Mouse (Mus musculus): ENCODE measurements around the gene Cisd1.
"Not testable (repeated sequence)": the region's sequence is repeated elsewhere in the genome, so short reads cannot be mapped to it uniquely, and the experiment has no call there.

The Cisd1 gene

DNA sequence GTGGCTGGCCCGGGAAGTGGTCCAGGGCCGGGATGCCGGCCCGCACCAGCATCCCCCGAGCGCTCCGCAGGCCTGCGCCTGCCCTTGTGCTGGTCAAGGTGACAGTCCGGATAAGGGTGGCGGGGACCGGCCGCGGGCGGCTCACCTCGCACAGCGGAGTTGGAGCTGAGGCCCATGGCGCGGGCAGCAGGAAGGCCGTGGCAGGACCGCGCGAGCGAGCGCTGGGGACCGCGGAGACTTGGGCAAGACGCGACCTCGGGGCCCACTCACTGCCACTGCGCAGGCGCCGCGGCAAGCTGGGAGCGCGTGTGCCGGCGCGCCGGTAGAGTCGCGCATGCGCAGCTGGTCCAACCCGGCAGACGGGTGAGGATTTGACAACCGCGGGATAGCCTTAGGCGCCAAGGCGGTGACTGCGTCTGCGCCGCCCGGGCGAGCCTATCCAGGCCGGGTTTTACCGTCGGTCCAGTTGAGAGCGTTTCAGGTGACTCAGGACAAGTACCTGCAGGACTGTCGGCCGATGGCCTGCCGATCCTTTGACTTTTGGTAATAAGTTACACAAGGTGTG is at the start of gene Cisd1:
TSS of gene Cisd1 (minus strand) at position 376 of the 565 bp plus-strand sequence.
- peak; percentile 96 for DNase-seq (ENCODE audit: low read depth)

DNA sequence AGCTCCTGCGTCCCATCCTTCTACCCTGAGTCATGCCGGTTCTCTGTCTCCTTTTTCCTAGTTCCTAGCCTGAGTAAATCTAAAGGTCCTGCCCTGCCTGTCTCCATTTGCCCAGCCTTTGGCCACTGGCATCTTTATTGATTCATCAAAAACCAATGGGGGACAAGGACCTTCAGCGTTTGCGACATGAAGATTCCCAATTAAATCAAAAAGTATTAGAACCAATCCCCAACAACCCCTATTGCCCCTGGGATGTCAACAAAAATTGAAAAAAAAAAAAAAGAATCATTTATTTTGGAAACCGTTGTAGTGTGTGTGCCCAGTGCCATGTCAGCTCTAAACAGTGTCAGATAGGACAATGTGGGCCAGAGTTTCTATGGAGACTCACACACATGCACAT is 44.6 kb upstream of the Cisd1 start:
- no peak for DNase-seq (ENCODE audit: low read depth)

- no peak for DNase-seq (ENCODE audit: low read depth)
Measured at GRCm38 (mm10) chr10:71384159-71385044, 39.6 kb upstream of the Cisd1 start.

- not testable (repeated sequence) for DNase-seq (ENCODE audit: low read depth)
Measured at GRCm38 (mm10) chr10:71383552-71383924, 38.8 kb upstream of the Cisd1 start.

- no peak for DNase-seq (ENCODE audit: low read depth)
Measured at GRCm38 (mm10) chr10:71382858-71383551, 38.3 kb upstream of the Cisd1 start.

DNA sequence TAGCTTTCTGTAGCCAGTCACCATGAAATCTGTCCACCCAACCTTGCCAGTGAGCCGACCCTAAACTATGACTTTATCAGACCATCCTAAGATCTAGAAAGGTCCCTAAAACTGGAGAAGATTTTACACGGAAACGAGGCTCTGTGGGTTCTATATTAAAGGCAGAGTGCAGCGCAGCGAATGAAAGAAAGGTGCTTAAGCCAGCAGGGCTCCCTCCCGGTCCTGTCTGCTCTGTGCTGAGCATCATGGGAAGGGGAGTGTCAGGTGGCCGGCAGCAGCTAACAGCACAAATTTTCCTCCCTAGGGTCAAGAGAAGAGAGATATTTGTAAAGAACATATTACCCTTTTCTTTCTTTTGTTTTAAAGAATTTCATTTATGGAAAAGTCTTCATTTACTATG is 37.4 kb upstream of the Cisd1 start:
- no peak for DNase-seq (ENCODE audit: low read depth)

GRCm38 (mm10) chr10:71381471-71382033 is 36.8 kb upstream of the Cisd1 start:
- no peak for DNase-seq (ENCODE audit: low read depth)

GRCm38 (mm10) chr10:71380406-71380805 is 35.7 kb upstream of the Cisd1 start:
- no peak for DNase-seq (ENCODE audit: low read depth)

DNA sequence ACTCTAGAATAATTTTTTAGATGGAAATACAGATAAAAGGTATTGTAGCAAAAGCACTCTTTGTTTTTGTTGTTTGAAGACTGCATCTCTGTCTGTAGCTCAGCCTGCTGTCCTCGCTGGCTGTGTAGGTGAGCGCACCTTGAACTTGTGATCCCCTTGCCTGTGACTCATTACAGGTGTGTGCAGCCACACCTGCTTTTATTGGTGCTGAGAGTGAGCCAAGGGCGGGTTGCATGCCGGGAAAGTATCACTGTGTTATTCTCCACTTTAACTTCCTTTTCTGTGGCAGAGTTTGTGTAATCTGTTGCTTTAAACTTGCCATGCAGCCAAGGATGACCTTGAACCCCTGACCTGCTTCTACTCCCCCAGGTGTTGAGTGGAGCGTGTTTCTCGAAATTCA is 31.3 kb upstream of the Cisd1 start:
- DNase-seq (ENCODE audit: low read depth), result no peak

GRCm38 (mm10) chr10:71373706-71374105 is 29.0 kb upstream of the Cisd1 start:
- no peak for DNase-seq (ENCODE audit: low read depth)

- DNase-seq (ENCODE audit: low read depth), result no peak
Measured at GRCm38 (mm10) chr10:71371881-71372280, 27.1 kb upstream of the Cisd1 start.

DNA sequence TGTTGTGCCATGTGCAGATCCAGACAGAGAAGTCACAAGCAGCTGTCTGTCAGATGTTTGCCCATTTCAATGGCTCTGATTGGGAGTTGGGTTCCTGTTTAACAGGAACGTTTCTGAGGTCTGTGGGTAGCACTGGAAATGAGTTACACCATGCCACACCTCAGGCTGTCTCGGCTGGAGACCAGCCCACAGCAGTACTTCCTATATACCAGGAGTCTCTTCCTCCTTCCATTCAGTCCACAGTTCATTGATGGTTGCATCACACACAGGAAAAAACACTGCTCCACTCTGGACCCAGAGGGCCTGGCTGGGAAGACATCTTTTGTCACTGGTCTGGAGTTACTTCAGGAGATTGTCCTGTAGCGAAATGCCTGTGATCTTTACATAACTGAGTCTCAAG is 24.7 kb upstream of the Cisd1 start:
- no peak for DNase-seq (ENCODE audit: low read depth)

GRCm38 (mm10) chr10:71368128-71368940 is 23.6 kb upstream of the Cisd1 start:
- no peak for DNase-seq (ENCODE audit: low read depth)

DNA sequence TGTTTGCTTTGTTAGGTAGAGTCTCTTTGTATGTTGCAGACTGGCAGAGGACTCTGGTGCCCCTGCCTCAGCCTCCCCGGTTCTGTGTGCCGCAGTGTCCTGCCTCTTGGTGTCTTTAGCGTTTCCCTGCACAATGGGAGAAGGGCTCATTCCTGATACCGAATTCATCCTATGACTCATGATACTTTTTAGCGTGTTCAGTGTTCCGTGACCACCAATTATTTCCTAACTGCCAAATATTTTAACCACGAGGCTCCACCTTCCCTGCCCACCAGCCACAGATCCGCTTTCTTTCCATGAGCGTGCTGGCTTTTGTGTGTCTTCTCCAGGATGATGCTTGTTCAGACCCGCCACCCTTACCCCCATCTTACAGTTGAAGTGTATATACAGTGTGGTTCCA is 19.1 kb upstream of the Cisd1 start:
- DNase-seq (ENCODE audit: low read depth), result no peak

DNA sequence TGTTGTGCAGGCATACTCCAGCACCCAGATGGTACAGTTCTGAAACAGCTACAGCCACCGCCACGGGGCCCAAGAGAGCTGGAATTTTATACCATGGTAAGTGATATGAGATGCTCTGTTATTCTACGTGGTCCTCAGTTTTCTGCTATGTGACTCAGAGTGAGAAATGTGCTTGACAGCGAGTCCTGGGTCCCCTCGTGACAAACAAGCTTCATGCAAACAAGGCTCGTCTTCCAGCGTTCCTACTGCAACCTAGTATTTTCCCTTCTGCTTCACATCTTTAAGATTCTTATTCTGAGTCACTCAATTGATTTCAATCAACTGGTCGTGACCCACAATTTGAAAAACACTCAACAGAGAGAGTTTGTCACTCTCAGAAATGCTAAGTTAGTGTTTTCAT is 18.7 kb upstream of the Cisd1 start:
- DNase-seq (ENCODE audit: low read depth), result peak; percentile 69

- peak; percentile 74 for DNase-seq (ENCODE audit: low read depth)
Measured at GRCm38 (mm10) chr10:71361836-71362562, 17.2 kb upstream of the Cisd1 start.

DNA sequence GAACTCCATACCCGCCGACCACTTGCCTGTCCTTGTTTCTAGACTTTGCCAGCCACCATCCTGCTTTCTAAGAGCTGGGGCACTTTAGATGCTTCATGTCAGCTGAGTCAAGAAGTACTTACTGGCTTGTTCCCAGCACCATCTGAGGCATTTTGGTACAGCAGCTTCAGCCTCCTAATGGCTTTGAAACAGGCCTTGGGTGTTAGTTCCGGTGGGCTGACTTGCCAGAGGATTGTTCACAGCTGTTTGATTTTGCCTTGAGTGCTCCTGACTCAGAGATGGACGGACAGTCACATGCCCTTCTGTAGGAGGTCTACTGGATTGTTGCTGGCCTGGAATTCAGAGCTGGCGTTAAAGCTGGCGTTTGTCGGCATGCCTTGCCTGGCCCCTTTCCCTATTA is 16.3 kb upstream of the Cisd1 start:
- no peak for DNase-seq (ENCODE audit: low read depth)

GRCm38 (mm10) chr10:71354947-71355346 is 10.2 kb upstream of the Cisd1 start:
- DNase-seq (ENCODE audit: low read depth), result no peak

DNA sequence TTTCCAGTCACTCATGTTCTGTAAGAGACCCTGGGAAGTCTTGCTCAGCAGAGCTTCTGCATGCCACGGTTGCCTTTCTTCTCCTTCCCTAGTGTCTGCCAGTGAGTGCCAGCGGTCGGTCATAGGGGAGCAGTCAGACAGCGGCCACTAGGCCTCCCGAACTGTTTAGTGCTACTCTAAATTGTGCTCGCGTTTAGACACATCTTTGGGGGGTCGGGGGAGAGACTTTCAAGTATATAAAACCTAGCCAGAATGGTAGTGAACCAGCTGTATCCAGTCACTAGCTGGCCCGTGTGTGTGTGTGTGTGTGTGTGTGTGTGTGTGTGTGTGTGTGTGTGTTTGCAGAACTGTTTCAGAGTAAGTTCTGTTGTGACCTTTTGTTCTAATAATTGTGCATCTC is 9.1 kb upstream of the Cisd1 start:
- DNase-seq (ENCODE audit: low read depth), result no peak

GRCm38 (mm10) chr10:71351301-71351700 is 6.5 kb upstream of the Cisd1 start:
- no peak for DNase-seq (ENCODE audit: low read depth)

GRCm38 (mm10) chr10:71349290-71349689 is 4.5 kb upstream of the Cisd1 start:
- no peak for DNase-seq (ENCODE audit: low read depth)
